Mouse (Mus musculus): ENCODE data around the gene Rbpjl. TPM values are rescaled to one million over a fixed set of nuclear protein-coding genes. Genes with fewer than 3 reads are reported as not detected.

The Rbpjl gene
- polyA plus RNA-seq, 1 experiment from 2014 or later, result not detected

DNA sequence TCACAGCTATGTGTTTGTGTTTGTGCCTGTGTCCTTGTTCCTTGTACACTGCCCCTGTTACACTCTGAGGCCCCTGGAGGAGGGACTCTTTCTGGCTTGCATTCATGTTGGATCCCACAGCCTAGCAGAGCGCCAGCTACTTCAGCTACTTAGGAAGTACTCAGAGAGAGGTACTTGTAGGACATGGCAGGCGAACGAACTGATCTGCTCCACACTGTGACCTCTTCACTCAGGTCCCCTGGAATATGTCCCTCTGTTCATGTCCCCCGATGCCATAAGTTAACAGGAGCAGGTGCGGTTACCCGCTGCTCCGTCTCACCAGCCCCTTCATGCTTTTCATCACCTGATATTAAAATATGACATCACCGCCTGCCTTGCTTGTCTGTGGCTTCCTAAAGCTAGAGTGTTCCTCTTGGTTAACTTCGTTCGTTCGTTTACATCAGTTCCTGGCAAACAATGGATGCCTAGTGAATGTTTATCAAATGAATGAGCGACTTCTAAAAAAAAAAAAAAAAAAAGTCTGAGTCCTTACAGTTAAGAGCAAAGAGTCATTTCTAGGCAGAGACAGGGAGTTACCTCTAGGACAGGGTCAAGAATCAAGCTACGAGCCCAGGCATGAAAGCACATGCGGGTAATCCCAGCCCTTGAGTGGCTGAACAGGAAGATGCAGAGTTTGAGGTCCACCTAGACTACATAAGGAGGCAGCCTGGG lies 50.3 kb downstream of the Rbpjl start:
- no peaks in the 10 kb centered on the region for H3K4me1 ChIP-seq (ENCODE audit: control insufficient read depth, insufficient read depth, low read length)
- 84% methylated on average over 14 of the region's 14 CpGs for WGBS
- H3K27ac ChIP-seq (replicated peaks; ENCODE audit: low read depth, low read length), result no peak overlapping the region
- ATAC-seq (replicated peaks; ENCODE audit: insufficient number of reproducible peaks, low FRiP score, low TSS enrichment, low read depth) (no peak), DNase-seq (ENCODE audit: low spot score) (no peak)
- H3K9me3 ChIP-seq (replicated peaks; ENCODE audit: control insufficient read depth, low read length), result no peaks in the 10 kb centered on the region
- H3K27me3 ChIP-seq (ENCODE audit: control insufficient read depth, insufficient read depth, low read length), result no peaks in the 10 kb centered on the region
- H3K9ac ChIP-seq (replicated peaks; ENCODE audit: low read length), result no peak overlapping the region
- H3K4me3 ChIP-seq (ENCODE audit: low read depth, low read length), result no peak overlapping the region
- H3K4me2 ChIP-seq (ENCODE audit: low read depth, low read length), result no peak overlapping the region
- H3K36me3 ChIP-seq (replicated peaks; ENCODE audit: control insufficient read depth, insufficient read depth, low read depth, low read length), result no peaks in the 10 kb centered on the region

DNA sequence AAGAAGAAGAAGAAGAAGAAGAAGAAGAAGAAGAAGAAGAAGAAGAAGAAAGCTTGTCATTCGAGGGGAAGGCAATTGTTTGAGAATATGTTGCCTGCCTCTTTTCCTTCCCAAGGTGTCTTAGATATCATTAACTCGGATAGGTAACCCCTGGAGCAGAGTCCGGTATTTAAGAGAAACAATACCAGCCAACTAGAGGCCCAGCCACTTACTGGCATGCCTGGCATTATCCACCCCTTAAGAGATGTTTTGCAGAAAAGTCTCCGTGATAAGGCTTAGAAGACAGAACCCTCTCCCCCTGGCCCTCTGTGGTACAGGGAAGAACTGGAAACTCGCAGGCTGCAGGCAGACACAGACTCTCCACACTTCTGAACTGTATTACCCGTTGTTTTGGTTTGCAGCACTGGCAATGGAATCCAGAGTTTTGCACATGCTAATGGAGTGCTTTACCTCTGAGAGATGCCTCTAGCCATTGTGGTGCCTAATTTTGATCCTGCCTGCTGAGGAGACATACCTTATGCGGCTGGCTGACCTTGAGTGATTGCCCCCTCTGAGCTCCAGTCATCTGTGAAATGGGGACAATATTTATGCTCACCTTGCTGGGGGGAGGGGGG lies 51.1 kb downstream of the Rbpjl start:
- H3K4me1 ChIP-seq (ENCODE audit: control insufficient read depth, insufficient read depth, low read length), result no peaks in the 10 kb centered on the region
- H3K36me3 ChIP-seq (replicated peaks; ENCODE audit: control insufficient read depth, insufficient read depth, low read depth, low read length), result no peaks in the 10 kb centered on the region
- H3K9me3 ChIP-seq (replicated peaks; ENCODE audit: control insufficient read depth, low read length), result no peaks in the 10 kb centered on the region
- no peak overlapping the region for H3K27ac ChIP-seq (replicated peaks; ENCODE audit: low read depth, low read length)
- no peak overlapping the region for H3K4me3 ChIP-seq (ENCODE audit: low read depth, low read length)
- DNase-seq (ENCODE audit: low spot score) (no peak), ATAC-seq (replicated peaks; ENCODE audit: insufficient number of reproducible peaks, low FRiP score, low TSS enrichment, low read depth) (no peak)
- no peaks in the 10 kb centered on the region for H3K27me3 ChIP-seq (ENCODE audit: control insufficient read depth, insufficient read depth, low read length)
- H3K4me2 ChIP-seq (ENCODE audit: low read depth, low read length), result no peak overlapping the region
- no peak overlapping the region for H3K9ac ChIP-seq (replicated peaks; ENCODE audit: low read length)
- 70% methylated on average over 7 of the region's 7 CpGs for WGBS

DNA sequence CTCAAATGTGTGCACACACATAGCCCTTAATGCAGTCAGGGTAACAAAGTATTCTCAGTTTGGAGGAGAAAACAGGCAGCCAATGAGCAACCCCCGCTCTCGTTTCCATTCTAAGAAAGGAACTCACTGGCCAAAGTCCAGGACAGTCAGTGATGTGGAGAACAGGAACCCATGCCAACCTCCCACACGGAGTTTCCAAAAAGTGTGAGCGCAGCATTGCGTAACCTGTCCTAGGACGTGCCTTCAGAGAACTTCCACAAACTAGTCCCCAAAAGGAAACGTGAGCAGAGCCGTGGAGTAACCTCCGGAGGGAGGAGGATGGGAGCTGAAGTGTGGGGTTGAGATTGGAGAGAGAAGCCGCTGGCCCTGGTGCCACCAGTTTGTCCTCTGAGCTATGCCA lies 51.9 kb downstream of the Rbpjl start:
- H3K4me1 ChIP-seq (ENCODE audit: control insufficient read depth, insufficient read depth, low read length), result no peaks in the 10 kb centered on the region
- no peaks in the 10 kb centered on the region for H3K27me3 ChIP-seq (ENCODE audit: control insufficient read depth, insufficient read depth, low read length)
- no peak for DNase-seq (ENCODE audit: low spot score)
- H3K36me3 ChIP-seq (replicated peaks; ENCODE audit: control insufficient read depth, insufficient read depth, low read depth, low read length), result no peaks in the 10 kb centered on the region
- no peak overlapping the region for H3K27ac ChIP-seq (replicated peaks; ENCODE audit: low read depth, low read length)
- H3K4me3 ChIP-seq (ENCODE audit: low read depth, low read length), result no peak overlapping the region
- no peak for ATAC-seq (replicated peaks; ENCODE audit: insufficient number of reproducible peaks, low FRiP score, low TSS enrichment, low read depth)
- no peak overlapping the region for H3K9ac ChIP-seq (replicated peaks; ENCODE audit: low read length)
- H3K9me3 ChIP-seq (replicated peaks; ENCODE audit: control insufficient read depth, low read length), result no peaks in the 10 kb centered on the region
- WGBS, result 86% methylated on average over 10 of the region's 10 CpGs
- no peak overlapping the region for H3K4me2 ChIP-seq (ENCODE audit: low read depth, low read length)

DNA sequence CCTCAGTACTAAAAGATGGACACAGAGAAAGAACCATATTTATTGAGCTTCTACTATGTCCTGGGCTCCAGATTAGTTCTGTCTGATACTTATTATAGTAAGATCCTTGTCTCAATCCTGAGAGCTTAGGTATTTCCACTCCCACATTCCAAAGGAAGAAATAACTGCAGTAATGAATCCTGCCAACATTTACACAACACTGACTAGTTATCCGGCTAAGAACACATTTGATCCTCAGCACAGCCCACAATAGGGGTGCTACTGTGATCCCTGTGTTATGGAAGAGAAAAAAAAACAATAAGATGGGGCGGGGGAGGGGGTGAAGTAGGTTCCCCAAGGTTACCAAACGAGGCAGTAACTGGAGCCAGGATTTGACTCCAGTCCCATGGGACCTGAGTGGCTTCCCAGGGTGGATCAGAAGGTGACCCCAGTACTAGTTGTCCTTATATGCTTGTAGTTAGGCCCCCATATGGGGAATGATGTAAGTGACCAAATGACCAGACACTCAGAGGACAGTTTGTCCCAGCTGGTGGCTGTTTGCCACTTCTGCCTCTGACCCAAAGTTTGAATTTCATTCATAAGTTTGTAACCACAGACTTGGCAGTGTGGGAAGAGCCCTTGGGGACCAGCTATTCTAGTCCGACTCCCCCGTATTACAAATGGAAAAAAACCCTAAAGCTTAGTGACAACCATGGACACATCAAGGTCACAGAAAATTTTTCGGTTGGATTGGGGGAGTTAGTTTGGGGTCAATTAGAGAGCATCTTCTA lies 52.7 kb downstream of the Rbpjl start:
- Histone ChIP-seq H3K4me2 (ENCODE audit: low read depth, low read length) (no peak overlapping the region), H3K36me3 (replicated peaks; ENCODE audit: control insufficient read depth, insufficient read depth, low read depth, low read length) (no peaks in the 10 kb centered on the region), H3K4me1 (ENCODE audit: control insufficient read depth, insufficient read depth, low read length) (no peaks in the 10 kb centered on the region), H3K27me3 (ENCODE audit: control insufficient read depth, insufficient read depth, low read length) (no peaks in the 10 kb centered on the region), H3K9ac (replicated peaks; ENCODE audit: low read length) (no peak overlapping the region), H3K9me3 (replicated peaks; ENCODE audit: control insufficient read depth, low read length) (no peaks in the 10 kb centered on the region), H3K27ac (replicated peaks; ENCODE audit: low read depth, low read length) (no peak overlapping the region), H3K4me3 (ENCODE audit: low read depth, low read length) (no peak overlapping the region)
- no peak for ATAC-seq (replicated peaks; ENCODE audit: insufficient number of reproducible peaks, low FRiP score, low TSS enrichment, low read depth)
- WGBS, result 67% methylated on average over 6 of the region's 6 CpGs
- no peak for DNase-seq (ENCODE audit: low spot score)

DNA sequence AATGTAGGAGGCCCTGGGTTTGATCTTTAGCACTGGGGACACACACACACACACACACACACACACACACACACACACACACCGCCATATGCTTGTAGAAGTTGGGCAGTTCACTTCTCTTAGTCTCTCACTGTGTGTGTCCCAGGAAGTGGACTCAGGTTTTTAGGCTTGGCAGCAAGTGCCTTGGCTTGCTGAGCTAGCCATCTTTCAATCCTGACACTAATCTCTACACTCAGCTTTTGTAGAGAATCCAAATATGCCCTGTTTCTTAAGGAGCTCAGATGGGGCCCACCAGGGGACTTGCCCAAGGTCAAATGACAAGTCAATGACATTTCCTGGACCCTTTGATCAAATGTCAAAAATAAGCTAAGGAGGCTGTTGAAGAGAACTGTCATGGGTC lies 53.5 kb downstream of the Rbpjl start:
- H3K4me3 ChIP-seq (ENCODE audit: low read depth, low read length), result no peak overlapping the region
- no peak overlapping the region for H3K4me2 ChIP-seq (ENCODE audit: low read depth, low read length)
- DNase-seq (ENCODE audit: low spot score) (no peak), ATAC-seq (replicated peaks; ENCODE audit: insufficient number of reproducible peaks, low FRiP score, low TSS enrichment, low read depth) (no peak)
- H3K27ac ChIP-seq (replicated peaks; ENCODE audit: low read depth, low read length), result no peak overlapping the region
- peak overlapping the region; percentile 51 for H3K9ac ChIP-seq (replicated peaks; ENCODE audit: low read length)
- no peaks in the 10 kb centered on the region for H3K4me1 ChIP-seq (ENCODE audit: control insufficient read depth, insufficient read depth, low read length)
- H3K36me3 ChIP-seq (replicated peaks; ENCODE audit: control insufficient read depth, insufficient read depth, low read depth, low read length), result no peaks in the 10 kb centered on the region
- H3K27me3 ChIP-seq (ENCODE audit: control insufficient read depth, insufficient read depth, low read length), result no peaks in the 10 kb centered on the region
- 87% methylated on average over 1 of the region's 1 CpGs for WGBS
- no peaks in the 10 kb centered on the region for H3K9me3 ChIP-seq (replicated peaks; ENCODE audit: control insufficient read depth, low read length)

DNA sequence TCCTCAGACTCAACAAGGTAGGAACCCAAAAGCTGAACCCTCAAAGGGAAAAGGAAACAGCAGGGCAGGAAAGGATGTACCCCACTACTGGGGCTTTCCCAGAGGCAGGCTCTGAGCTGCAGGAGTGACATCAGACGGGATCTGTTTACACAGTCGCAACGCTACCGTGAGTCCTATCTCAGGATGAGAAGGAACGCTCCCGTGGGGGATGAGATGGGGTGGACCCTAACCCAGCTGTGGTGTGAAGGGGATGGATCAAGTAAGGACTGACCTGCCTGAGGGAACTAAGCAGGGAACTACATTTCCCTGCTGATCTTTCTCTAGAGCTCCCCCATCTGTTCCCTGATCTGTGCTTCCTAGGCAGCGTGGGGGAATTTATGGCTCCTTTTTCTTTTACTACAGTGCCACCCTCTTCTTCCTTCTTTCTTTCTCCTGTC lies 53.9 kb downstream of the Rbpjl start, which contains the start of gene Sys1:
Gene Sys1 (plus strand): TSS at position 101 of the 437 bp plus-strand sequence.
- Histone ChIP-seq H3K27me3 (ENCODE audit: control insufficient read depth, insufficient read depth, low read length) (no peaks in the 10 kb centered on the region), H3K4me2 (ENCODE audit: low read depth, low read length) (peak within 1 kb of the TSS; percentile 25; the same call in 1 of the 2 replicates), H3K27ac (replicated peaks; ENCODE audit: low read depth, low read length) (no peak within 1 kb of the TSS), H3K9ac (replicated peaks; ENCODE audit: low read length) (peak within 1 kb of the TSS; percentile 51), H3K9me3 (replicated peaks; ENCODE audit: control insufficient read depth, low read length) (no peaks in the 10 kb centered on the region), H3K4me1 (ENCODE audit: control insufficient read depth, insufficient read depth, low read length) (no peaks in the 10 kb centered on the region; the same call in 1 of the 2 replicates), H3K4me3 (ENCODE audit: low read depth, low read length) (0 out of 2 replicates have a peak within 1 kb of the TSS, but pooled peaks have one; percentile 3), H3K36me3 (replicated peaks; ENCODE audit: control insufficient read depth, insufficient read depth, low read depth, low read length) (no peaks in the 10 kb centered on the region)
- DNase-seq (ENCODE audit: low spot score), result no peak
- 2% methylated on average over 7 of the region's 7 CpGs for WGBS
- no peak for ATAC-seq (replicated peaks; ENCODE audit: insufficient number of reproducible peaks, low FRiP score, low TSS enrichment, low read depth)

DNA sequence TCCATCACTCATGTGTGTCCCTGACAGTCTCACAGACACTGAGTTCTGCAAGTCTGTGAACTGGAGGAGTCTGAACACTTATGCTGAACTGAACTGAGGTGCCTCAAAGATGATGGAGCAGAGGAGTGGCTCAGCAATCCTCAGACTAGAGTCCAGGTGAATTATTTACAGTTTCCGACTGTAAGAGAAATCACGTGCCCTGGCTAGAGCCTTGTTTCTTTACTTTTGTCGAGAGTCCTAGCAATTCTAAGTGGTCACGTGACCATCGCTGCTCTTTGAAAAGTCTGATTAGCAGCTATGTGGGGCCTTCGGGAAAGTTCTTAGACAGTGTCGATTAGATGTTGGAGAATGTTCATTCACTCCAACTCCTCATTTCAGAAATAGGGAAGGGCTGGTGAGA lies 55.0 kb downstream of the Rbpjl start:
- DNase-seq (ENCODE audit: low spot score) (no peak), ATAC-seq (replicated peaks; ENCODE audit: insufficient number of reproducible peaks, low FRiP score, low TSS enrichment, low read depth) (no peak)
- Histone ChIP-seq H3K4me1 (ENCODE audit: control insufficient read depth, insufficient read depth, low read length) (no peaks in the 10 kb centered on the region; the same call in 1 of the 2 replicates), H3K27ac (replicated peaks; ENCODE audit: low read depth, low read length) (no peak overlapping the region), H3K9me3 (replicated peaks; ENCODE audit: control insufficient read depth, low read length) (no peaks in the 10 kb centered on the region), H3K4me3 (ENCODE audit: low read depth, low read length) (no peak overlapping the region), H3K9ac (replicated peaks; ENCODE audit: low read length) (no peak overlapping the region), H3K4me2 (ENCODE audit: low read depth, low read length) (no peak overlapping the region), H3K36me3 (replicated peaks; ENCODE audit: control insufficient read depth, insufficient read depth, low read depth, low read length) (no peaks in the 10 kb centered on the region), H3K27me3 (ENCODE audit: control insufficient read depth, insufficient read depth, low read length) (no peaks in the 10 kb centered on the region)
- 69% methylated on average over 7 of the region's 7 CpGs for WGBS

DNA sequence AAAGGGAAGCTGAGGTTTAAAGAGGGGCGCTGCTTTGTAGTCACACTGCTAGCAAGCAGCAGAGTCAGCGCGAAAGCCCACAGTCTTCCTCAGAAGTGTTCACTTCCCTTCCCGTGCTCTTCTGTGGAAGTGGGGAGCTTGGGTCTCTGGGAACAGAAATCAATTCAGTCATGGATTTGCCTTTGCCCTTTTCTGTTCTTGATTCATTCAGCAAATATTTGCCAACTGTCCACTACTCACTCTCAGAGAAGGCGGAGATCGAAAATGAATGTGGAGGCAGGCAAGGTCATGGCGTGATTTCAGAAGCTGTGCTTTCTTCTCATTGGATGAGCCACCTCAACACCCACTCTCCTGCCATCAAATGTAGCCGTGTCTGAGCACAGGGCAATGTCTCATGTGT lies 55.6 kb downstream of the Rbpjl start:
- no peak overlapping the region for H3K27ac ChIP-seq (replicated peaks; ENCODE audit: low read depth, low read length)
- no peak overlapping the region for H3K4me2 ChIP-seq (ENCODE audit: low read depth, low read length)
- DNase-seq (ENCODE audit: low spot score), result no peak

More for the DNA sequence above, 55.6 kb downstream of the Rbpjl start:
- ATAC-seq (replicated peaks; ENCODE audit: insufficient number of reproducible peaks, low FRiP score, low TSS enrichment, low read depth), result no peak
- 85% methylated on average over 8 of the region's 8 CpGs for WGBS
- H3K36me3 ChIP-seq (replicated peaks; ENCODE audit: control insufficient read depth, insufficient read depth, low read depth, low read length), result no peaks in the 10 kb centered on the region
- H3K4me1 ChIP-seq (ENCODE audit: control insufficient read depth, insufficient read depth, low read length), result no peaks in the 10 kb centered on the region; the same call in 1 of the 2 replicates
- H3K9ac ChIP-seq (replicated peaks; ENCODE audit: low read length), result no peak overlapping the region
- no peaks in the 10 kb centered on the region for H3K9me3 ChIP-seq (replicated peaks; ENCODE audit: control insufficient read depth, low read length)
- H3K4me3 ChIP-seq (ENCODE audit: low read depth, low read length), result no peak overlapping the region
- H3K27me3 ChIP-seq (ENCODE audit: control insufficient read depth, insufficient read depth, low read length), result no peaks in the 10 kb centered on the region

Measured in embryonic facial prominence, embryonic 11.5 days (tissue).